Mouse (Mus musculus) cerebellum, adult 8-10 months (tissue): ENCODE results near the gene Trak1.

ENCODE experiments used
- DNase-seq: peaks from one replicate; pipeline ENCODE4 v3.0.0; 2022

Gene Trak1

DNA sequence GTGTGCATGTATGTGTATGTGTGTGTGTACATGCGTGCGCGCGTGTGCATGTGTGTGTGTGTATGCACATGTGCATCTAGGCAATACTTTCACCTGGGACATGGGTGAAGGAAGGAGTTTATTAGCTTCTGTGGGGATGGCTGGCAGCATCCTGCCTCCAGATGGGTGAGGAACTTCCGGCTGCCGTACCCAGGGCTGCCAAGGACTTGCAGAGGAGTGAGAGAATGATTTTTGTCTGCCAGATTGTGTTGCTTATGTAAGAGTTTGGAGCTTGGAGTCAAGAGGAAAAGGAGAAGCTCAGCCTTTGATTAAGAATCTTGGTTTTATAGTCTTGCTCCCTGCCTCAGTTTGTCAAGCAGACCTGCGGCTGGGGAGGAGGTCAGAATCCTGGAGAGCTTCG, 208.0 kb downstream of the Trak1 start:
- peak; percentile 5 for DNase-seq

DNA sequence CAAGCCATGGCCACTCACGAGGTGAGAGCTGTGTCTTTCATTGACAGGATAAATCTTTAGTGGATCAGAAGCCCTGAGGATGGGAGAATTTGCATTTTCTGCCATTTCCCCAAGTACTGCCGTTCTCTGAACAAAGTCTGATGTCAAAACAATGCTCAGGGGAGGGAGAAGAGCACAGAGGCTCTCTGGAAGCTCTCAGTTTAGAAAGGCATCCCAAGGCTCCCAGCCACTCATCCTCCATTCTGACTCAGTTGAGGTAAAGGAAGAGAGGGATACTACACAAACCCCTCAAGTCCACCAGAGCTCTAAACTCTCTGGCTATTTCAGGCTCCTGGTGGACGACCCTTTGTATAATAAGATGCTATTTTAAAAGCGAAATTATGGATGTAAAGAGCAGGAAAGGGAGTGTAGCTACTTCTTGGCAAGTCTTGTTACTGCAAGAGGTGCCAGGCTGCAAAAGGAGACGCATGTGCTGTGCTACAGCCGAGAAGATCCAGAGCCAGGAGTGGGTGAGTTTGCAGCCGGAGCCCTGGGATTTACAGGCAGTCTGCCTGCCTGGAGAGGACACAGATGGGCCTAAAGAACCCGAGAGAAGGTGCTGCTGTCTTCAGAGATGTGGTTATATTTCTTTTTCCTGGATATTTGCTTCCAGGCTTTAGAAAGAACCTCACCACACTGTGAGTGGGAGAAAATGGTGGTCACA, 209.3 kb downstream of the Trak1 start:
- no peak for DNase-seq

DNA sequence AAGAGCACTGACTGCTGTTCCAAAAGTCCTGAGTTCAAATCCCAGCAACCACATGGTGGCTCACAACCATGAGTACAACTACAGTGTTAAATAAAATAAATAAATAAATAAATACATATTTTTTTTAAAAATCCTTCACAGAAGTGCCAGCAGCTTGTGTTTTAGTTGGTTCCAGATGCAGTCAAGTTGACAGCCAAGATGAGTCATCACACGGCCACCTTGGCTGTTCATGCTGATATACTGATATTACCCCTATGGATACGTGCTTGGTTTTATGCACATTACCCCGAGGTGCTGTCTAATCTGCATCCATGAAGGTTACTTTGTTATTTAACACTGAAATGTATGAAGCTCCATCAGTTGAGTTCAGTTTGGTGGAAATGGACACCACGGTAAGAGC, 214.6 kb downstream of the Trak1 start:
- no peak for DNase-seq

DNA sequence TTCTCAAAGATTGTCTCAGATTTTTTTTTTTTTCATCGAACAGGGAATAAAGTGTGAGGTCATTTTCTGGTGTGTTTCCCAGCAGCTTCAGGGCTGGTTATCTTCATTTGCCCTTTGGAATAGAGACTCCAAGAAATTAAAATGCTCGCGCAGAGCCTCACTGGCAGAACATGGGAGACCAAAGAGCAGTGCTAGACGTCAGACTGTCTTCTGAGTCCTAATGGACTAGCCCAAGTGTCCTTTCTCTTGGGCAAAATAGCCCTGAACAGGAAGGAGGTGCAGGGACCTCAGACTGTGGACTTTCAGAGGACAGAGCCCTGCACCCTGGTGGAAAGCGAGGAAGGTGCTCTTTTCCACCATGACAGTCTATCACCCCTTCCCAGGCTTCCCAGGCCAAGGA, 217.2 kb downstream of the Trak1 start:
- no peak for DNase-seq

DNA sequence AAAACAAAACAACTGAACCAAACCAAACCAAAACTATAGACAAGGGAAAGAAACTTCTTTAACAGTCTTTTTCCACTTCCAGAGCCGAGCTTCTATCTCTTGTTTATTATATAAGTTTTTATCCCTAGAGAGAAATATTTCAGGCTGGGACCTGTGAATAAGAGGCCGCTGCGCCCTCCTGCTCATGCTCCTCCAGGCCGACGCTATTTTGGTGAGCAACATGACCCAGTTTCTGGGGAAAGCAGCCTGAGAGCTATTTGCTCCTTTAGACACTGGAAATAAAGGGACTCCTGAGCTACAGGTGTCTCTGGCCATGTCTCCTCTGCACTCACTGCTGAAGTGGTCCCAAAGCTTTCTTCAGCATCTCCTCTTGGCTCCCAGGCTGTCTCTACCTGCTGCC, 222.7 kb downstream of the Trak1 start:
- DNase-seq = no peak
